Mouse (Mus musculus): ENCODE measurements around the gene Cdrt4. TPM values are rescaled to one million over a fixed set of nuclear protein-coding genes. Genes with fewer than 3 reads are reported as not detected.

Gene Cdrt4
- total and polyA plus RNA-seq, 2 experiments from 2014 or later: 0.35 TPM; not detected in 1

GRCm38 (mm10) chr11:63028131-63028530, 77.1 kb downstream of the Cdrt4 start:
- 90% methylated on average over 3 of the region's 3 CpGs for WGBS
- no peaks in the 10 kb centered on the region for H3K27me3 ChIP-seq (ENCODE audit: insufficient read depth, low read length)
- H3K4me1 ChIP-seq (ENCODE audit: insufficient read depth, low read length): no peaks in the 10 kb centered on the region
- DNase-seq (ENCODE audit: low spot score): no peak
- no peak overlapping the region for H3K4me3 ChIP-seq (ENCODE audit: low read length)
- ATAC-seq: no peak
- H3K9ac ChIP-seq (replicated peaks; ENCODE audit: low read length): no peak overlapping the region
- TF ChIP-seq CTCF (IDR thresholded peaks at IDR 0.05; ENCODE audit: low read depth): no peak
- 0 out of 2 replicates have a peak, but pooled peaks cover 4% of the 10 kb centered on the region for H3K9me3 ChIP-seq (ENCODE audit: low read length)
- H3K27ac ChIP-seq: no peak overlapping the region
- H3K36me3 ChIP-seq (ENCODE audit: insufficient read depth, low read length): no peaks in the 10 kb centered on the region
- no peak overlapping the region for H3K4me2 ChIP-seq (ENCODE audit: low read depth, low read length)

- no peaks in the 10 kb centered on the region for H3K4me1 ChIP-seq (ENCODE audit: insufficient read depth, low read length)
- H3K9me3 ChIP-seq (ENCODE audit: low read length): 0 out of 2 replicates have a peak, but pooled peaks cover 5% of the 10 kb centered on the region
- 63% methylated on average over 4 of the region's 4 CpGs for WGBS
- no peaks in the 10 kb centered on the region for H3K36me3 ChIP-seq (ENCODE audit: insufficient read depth, low read length)
- no peak overlapping the region for H3K4me2 ChIP-seq (ENCODE audit: low read depth, low read length)
- no peak overlapping the region for H3K4me3 ChIP-seq (ENCODE audit: low read length)
- no peaks in the 10 kb centered on the region for H3K27me3 ChIP-seq (ENCODE audit: insufficient read depth, low read length)
- TF ChIP-seq CTCF (IDR thresholded peaks at IDR 0.05; ENCODE audit: low read depth): no peak
- H3K9ac ChIP-seq (replicated peaks; ENCODE audit: low read length): no peak overlapping the region
- no peak overlapping the region for H3K27ac ChIP-seq
- no peak for DNase-seq (ENCODE audit: low spot score)
- ATAC-seq: no peak
These were observed 78.2 kb downstream of the Cdrt4 start for GRCm38 (mm10) chr11:63029148-63029714.

GRCm38 (mm10) chr11:63029721-63030120, 78.7 kb downstream of the Cdrt4 start:
- H3K4me3 ChIP-seq (ENCODE audit: low read length): no peak overlapping the region
- H3K9ac ChIP-seq (replicated peaks; ENCODE audit: low read length): no peak overlapping the region
- H3K27ac ChIP-seq: no peak overlapping the region
- H3K9me3 ChIP-seq (ENCODE audit: low read length): 0 out of 2 replicates have a peak, but pooled peaks cover 5% of the 10 kb centered on the region
- 95% methylated on average over 6 of the region's 6 CpGs for WGBS
- ATAC-seq (no peak), DNase-seq (ENCODE audit: low spot score) (no peak)
- H3K27me3 ChIP-seq (ENCODE audit: insufficient read depth, low read length): no peaks in the 10 kb centered on the region
- no peaks in the 10 kb centered on the region for H3K4me1 ChIP-seq (ENCODE audit: insufficient read depth, low read length)
- no peak for TF ChIP-seq CTCF (IDR thresholded peaks at IDR 0.05; ENCODE audit: low read depth)
- no peaks in the 10 kb centered on the region for H3K36me3 ChIP-seq (ENCODE audit: insufficient read depth, low read length)
- no peak overlapping the region for H3K4me2 ChIP-seq (ENCODE audit: low read depth, low read length)

GRCm38 (mm10) chr11:63035420-63036211, 84.6 kb downstream of the Cdrt4 start:
- ATAC-seq (no peak), DNase-seq (ENCODE audit: low spot score) (no peak)
- no peak for TF ChIP-seq CTCF (IDR thresholded peaks at IDR 0.05; ENCODE audit: low read depth)
- Histone ChIP-seq H3K36me3 (ENCODE audit: insufficient read depth, low read length) (no peaks in the 10 kb centered on the region), H3K27ac (no peak overlapping the region), H3K27me3 (ENCODE audit: insufficient read depth, low read length) (no peaks in the 10 kb centered on the region), H3K9me3 (ENCODE audit: low read length) (0 out of 2 replicates have a peak, but pooled peaks cover 5% of the 10 kb centered on the region), H3K4me3 (ENCODE audit: low read length) (no peak overlapping the region), H3K9ac (replicated peaks; ENCODE audit: low read length) (no peak overlapping the region), H3K4me1 (ENCODE audit: insufficient read depth, low read length) (no peaks in the 10 kb centered on the region), H3K4me2 (ENCODE audit: low read depth, low read length) (no peak overlapping the region)
- 77% methylated on average over 11 of the region's 11 CpGs for WGBS

- ATAC-seq: no peak
- TF ChIP-seq CTCF (IDR thresholded peaks at IDR 0.05; ENCODE audit: low read depth): no peak
- no peaks in the 10 kb centered on the region for H3K36me3 ChIP-seq (ENCODE audit: insufficient read depth, low read length)
- H3K9me3 ChIP-seq (ENCODE audit: low read length): no peaks in the 10 kb centered on the region
- H3K27me3 ChIP-seq (ENCODE audit: insufficient read depth, low read length): no peaks in the 10 kb centered on the region
- H3K9ac ChIP-seq (replicated peaks; ENCODE audit: low read length): no peak overlapping the region
- H3K4me2 ChIP-seq (ENCODE audit: low read depth, low read length): no peak overlapping the region
- WGBS: 43% methylated on average over 12 of the region's 12 CpGs
- H3K27ac ChIP-seq: no peak overlapping the region
- no peak for DNase-seq (ENCODE audit: low spot score)
- H3K4me1 ChIP-seq (ENCODE audit: insufficient read depth, low read length): no peaks in the 10 kb centered on the region
- H3K4me3 ChIP-seq (ENCODE audit: low read length): no peak overlapping the region
These were observed 89.1 kb downstream of the Cdrt4 start for GRCm38 (mm10) chr11:63040002-63040661.

Other genes with a start within 250 kb of the Cdrt4 start
- 11.1 and 16.2 TPM in 2 replicates for gene Zfp287, start 219.3 kb upstream of the Cdrt4 start, total RNA-seq (2014; rRNA removed)
- 12.0 and 12.8 TPM in 2 replicates for gene Zfp287, start 219.3 kb upstream of the Cdrt4 start, polyA plus RNA-seq (2015; fragmentation: Nextera tagmentation; extraction: Ambion mirVana)
- gene Gm10428, start 198.1 kb upstream of the Cdrt4 start, total RNA-seq (2014; rRNA removed): not detected in 2 replicates
- gene Gm10428, start 198.1 kb upstream of the Cdrt4 start, polyA plus RNA-seq (2015; fragmentation: Nextera tagmentation; extraction: Ambion mirVana): not detected in 2 replicates
- gene Zfp286, start 161.7 kb upstream of the Cdrt4 start, total RNA-seq (2014; rRNA removed): 13.7 and 18.3 TPM in 2 replicates
- 14.8 and 17.8 TPM in 2 replicates for gene Zfp286, start 161.7 kb upstream of the Cdrt4 start, polyA plus RNA-seq (2015; fragmentation: Nextera tagmentation; extraction: Ambion mirVana)
- 5.2 and 7.2 TPM in 2 replicates for gene Trim16, start 131.0 kb upstream of the Cdrt4 start, total RNA-seq (2014; rRNA removed)
- gene Trim16, start 131.0 kb upstream of the Cdrt4 start, polyA plus RNA-seq (2015; fragmentation: Nextera tagmentation; extraction: Ambion mirVana): 5.5 and 6.1 TPM in 2 replicates
- 0.36 and 0.37 TPM in 2 replicates for gene Fbxw10, start 104.1 kb upstream of the Cdrt4 start, total RNA-seq (2014; rRNA removed)
- 0.36 and 0.82 TPM in 2 replicates for gene Fbxw10, start 104.1 kb upstream of the Cdrt4 start, polyA plus RNA-seq (2015; fragmentation: Nextera tagmentation; extraction: Ambion mirVana)
- 26.7 and 27.5 TPM in 2 replicates for gene Tvp23b, start 71.7 kb upstream of the Cdrt4 start, total RNA-seq (2014; rRNA removed)
- gene Tvp23b, start 71.7 kb upstream of the Cdrt4 start, polyA plus RNA-seq (2015; fragmentation: Nextera tagmentation; extraction: Ambion mirVana): 41.5 and 42.6 TPM in 2 replicates
- gene Tekt3, start 110.5 kb downstream of the Cdrt4 start, total RNA-seq (2014; rRNA removed): 0.21 TPM in 1 of 2 replicates, not detected in the other
- not detected in 2 replicates for gene Tekt3, start 110.5 kb downstream of the Cdrt4 start, polyA plus RNA-seq (2015; fragmentation: Nextera tagmentation; extraction: Ambion mirVana)
- 45.6 and 74.2 TPM in 2 replicates for gene Pmp22, start 177.8 kb downstream of the Cdrt4 start, total RNA-seq (2014; rRNA removed)
- gene Pmp22, start 177.8 kb downstream of the Cdrt4 start, polyA plus RNA-seq (2015; fragmentation: Nextera tagmentation; extraction: Ambion mirVana): 37.8 and 44.1 TPM in 2 replicates